Mouse (Mus musculus) limb, embryonic 15.5 days (tissue): ENCODE measurements at regions not wholly inside any gene's neighbourhood (a gene's known extent, or its start where the extent isn't known, plus 50 kb on each side); places are given as distances from the start of the nearest gene placed in this dataset.
"Not testable (repeated sequence)": the region's sequence is repeated elsewhere in the genome, so short reads cannot be mapped to it uniquely, and the experiment has no call there.

ENCODE experiments used
- ATAC-seq: fragments of 200-750 bp; cut with Nextera tagmentation; 2 replicates; pipeline ENCODE4 v1.8.0; 2017; ENCODE audit warnings: low read depth, moderate TSS enrichment; ENCODE audit not compliant: insufficient number of reproducible peaks, low FRiP score, low TSS enrichment
- H3K27ac ChIP-seq: fragments of 300-500 bp; sonication (generic); 2 replicates; pipeline ENCODE4 v1.5.1; 2015; ENCODE audit warnings: moderate library complexity, mild to moderate bottlenecking, inconsistent platforms
- H3K27me3 ChIP-seq: fragments of 300-500 bp; sonication (generic); 2 replicates; pipeline ENCODE4 v1.6.1; 2015; ENCODE audit warnings: inconsistent platforms
- H3K36me3 ChIP-seq: fragments of 300-500 bp; sonication (generic); 2 replicates; pipeline ENCODE4 v1.6.1; 2015; ENCODE audit warnings: inconsistent platforms
- H3K4me1 ChIP-seq: fragments of 300-500 bp; sonication (generic); 2 replicates; pipeline ENCODE4 v1.6.1; 2015; ENCODE audit warnings: inconsistent platforms
- H3K4me2 ChIP-seq: fragments of 300-500 bp; sonication (generic); 2 replicates; pipeline ENCODE4 v1.6.1; 2015; ENCODE audit warnings: mild to moderate bottlenecking, inconsistent platforms
- H3K4me3 ChIP-seq: fragments of 300-500 bp; sonication (generic); 2 replicates; pipeline ENCODE4 v1.5.1; 2015; ENCODE audit warnings: mild to moderate bottlenecking, inconsistent platforms
- H3K9ac ChIP-seq: fragments of 300-500 bp; sonication (generic); 2 replicates; pipeline ENCODE4 v1.6.1; 2015; ENCODE audit warnings: inconsistent platforms
- H3K9me3 ChIP-seq: fragments of 300-500 bp; sonication (generic); 2 replicates; pipeline ENCODE4 v1.6.1; 2016; ENCODE audit warnings: inconsistent platforms
- WGBS: fragments of 180-500 bp; shearing (Covaris S2); methylation state at CpG from one replicate; pipeline ENCODE4 v1.1.7; 2015; 5-methylcytosine and 5-hydroxymethylcytosine counted together

- no peak for ATAC-seq
- H3K9me3 ChIP-seq: no peaks in the 10 kb centered on the region
- no peak overlapping the region for H3K4me3 ChIP-seq
- H3K36me3 ChIP-seq: no peaks in the 10 kb centered on the region
- H3K27me3 ChIP-seq: no peaks in the 10 kb centered on the region; the same call in 1 of the 2 replicates
- no peak overlapping the region for H3K9ac ChIP-seq
- no peak overlapping the region for H3K4me2 ChIP-seq
- H3K27ac ChIP-seq: no peak overlapping the region
- no peaks in the 10 kb centered on the region for H3K4me1 ChIP-seq
- 74% methylated on average over 3 of the region's 3 CpGs for WGBS
Observed at GRCm38 (mm10) chr15:11517892-11518291, 118.4 kb upstream of the Tars start.

GRCm38 (mm10) chr15:11505076-11505639 is 105.7 kb upstream of the Tars start:
- ATAC-seq: no peak
- Histone ChIP-seq H3K27me3 (no peaks in the 10 kb centered on the region), H3K36me3 (no peaks in the 10 kb centered on the region), H3K4me2 (no peak overlapping the region), H3K9ac (no peak overlapping the region), H3K4me3 (no peak overlapping the region), H3K27ac (no peak overlapping the region), H3K4me1 (no peaks in the 10 kb centered on the region), H3K9me3 (no peaks in the 10 kb centered on the region)
- 60% methylated on average over 4 of the region's 4 CpGs for WGBS

GRCm38 (mm10) chr15:11496436-11496835 is 97.0 kb upstream of the Tars start:
- 93% methylated on average over 2 of the region's 2 CpGs for WGBS
- no peak overlapping the region for H3K27ac ChIP-seq

GRCm38 (mm10) chr15:11489116-11489515 is 89.7 kb upstream of the Tars start:
- no peak for ATAC-seq
- WGBS: 79% methylated on average over 3 of the region's 3 CpGs
- no peak overlapping the region for H3K27ac ChIP-seq
- no peaks in the 10 kb centered on the region; the same call in 1 of the 2 replicates for H3K27me3 ChIP-seq
- H3K4me2 ChIP-seq: no peak overlapping the region
- H3K9ac ChIP-seq: no peak overlapping the region
- H3K36me3 ChIP-seq: no peaks in the 10 kb centered on the region
- H3K4me1 ChIP-seq: no peaks in the 10 kb centered on the region
- no peak overlapping the region for H3K4me3 ChIP-seq
- no peaks in the 10 kb centered on the region for H3K9me3 ChIP-seq

More at GRCm38 (mm10) chr15:11496436-11496835, 97.0 kb upstream of the Tars start:
- H3K9me3 ChIP-seq: no peaks in the 10 kb centered on the region
- H3K9ac ChIP-seq: no peak overlapping the region
- H3K4me3 ChIP-seq: no peak overlapping the region
- H3K27me3 ChIP-seq: peaks cover 3% of the 10 kb centered on the region; the same call in 1 of the 2 replicates
- H3K4me2 ChIP-seq: no peak overlapping the region
- no peak for ATAC-seq
- H3K4me1 ChIP-seq: no peaks in the 10 kb centered on the region
- H3K36me3 ChIP-seq: no peaks in the 10 kb centered on the region

- 58% methylated on average over 5 of the region's 5 CpGs for WGBS
- Histone ChIP-seq H3K4me3 (no peak overlapping the region), H3K9ac (no peak overlapping the region), H3K27ac (no peak overlapping the region), H3K36me3 (no peaks in the 10 kb centered on the region), H3K27me3 (no peaks in the 10 kb centered on the region), H3K4me2 (no peak overlapping the region), H3K9me3 (no peaks in the 10 kb centered on the region), H3K4me1 (no peaks in the 10 kb centered on the region)
- ATAC-seq: no peak
Observed at GRCm38 (mm10) chr15:11487268-11487783, 87.9 kb upstream of the Tars start.

- no peaks in the 10 kb centered on the region for H3K36me3 ChIP-seq
- H3K27me3 ChIP-seq: no peaks in the 10 kb centered on the region
- H3K4me3 ChIP-seq: no peak overlapping the region
- 33% methylated on average over 5 of the region's 5 CpGs for WGBS
- no peaks in the 10 kb centered on the region for H3K4me1 ChIP-seq
- no peaks in the 10 kb centered on the region for H3K9me3 ChIP-seq
- H3K9ac ChIP-seq: no peak overlapping the region
- no peak for ATAC-seq
- H3K27ac ChIP-seq: no peak overlapping the region
- H3K4me2 ChIP-seq: no peak overlapping the region
Observed at GRCm38 (mm10) chr15:11483916-11484315, 84.5 kb upstream of the Tars start.

- no peaks in the 10 kb centered on the region for H3K36me3 ChIP-seq
- no peak overlapping the region for H3K27ac ChIP-seq
- H3K4me3 ChIP-seq: no peak overlapping the region
- H3K9me3 ChIP-seq: no peaks in the 10 kb centered on the region
- ATAC-seq: no peak
- H3K4me2 ChIP-seq: no peak overlapping the region
- WGBS: 63% methylated on average over 14 of the region's 14 CpGs
- H3K27me3 ChIP-seq: no peaks in the 10 kb centered on the region
- no peak overlapping the region for H3K9ac ChIP-seq
- no peaks in the 10 kb centered on the region for H3K4me1 ChIP-seq
Observed at GRCm38 (mm10) chr15:11479166-11479944, 79.9 kb upstream of the Tars start.

GRCm38 (mm10) chr15:11476248-11476647 is 76.8 kb upstream of the Tars start:
- Histone ChIP-seq H3K9ac (no peak overlapping the region), H3K4me2 (no peak overlapping the region), H3K27me3 (no peaks in the 10 kb centered on the region), H3K36me3 (no peaks in the 10 kb centered on the region), H3K27ac (no peak overlapping the region), H3K4me3 (no peak overlapping the region), H3K4me1 (no peaks in the 10 kb centered on the region), H3K9me3 (no peaks in the 10 kb centered on the region)
- no peak for ATAC-seq
- WGBS: 76% methylated on average over 3 of the region's 3 CpGs

- H3K27me3 ChIP-seq: peaks cover 7% of the 10 kb centered on the region
- H3K4me2 ChIP-seq: no peak overlapping the region
- no peaks in the 10 kb centered on the region for H3K36me3 ChIP-seq
- ATAC-seq: no peak
- no peaks in the 10 kb centered on the region for H3K4me1 ChIP-seq
- WGBS: 75% methylated on average over 2 of the region's 2 CpGs
- H3K9me3 ChIP-seq: no peaks in the 10 kb centered on the region
- H3K27ac ChIP-seq: no peak overlapping the region
- no peak overlapping the region for H3K9ac ChIP-seq
- H3K4me3 ChIP-seq: no peak overlapping the region
Observed at GRCm38 (mm10) chr15:11463341-11463740, 63.9 kb upstream of the Tars start.

- peaks cover 11% of the 10 kb centered on the region for H3K4me1 ChIP-seq
- not testable (repeated sequence) for H3K36me3 ChIP-seq, H3K27me3 ChIP-seq, ATAC-seq, H3K27ac ChIP-seq, H3K9me3 ChIP-seq, H3K9ac ChIP-seq, H3K4me3 ChIP-seq, H3K4me2 ChIP-seq
- WGBS: 74% methylated on average over 2 of the region's 2 CpGs
Observed at GRCm38 (mm10) chr15:11461575-11461974, 62.1 kb upstream of the Tars start.

- no peak overlapping the region for H3K9ac ChIP-seq
- H3K27ac ChIP-seq: no peak overlapping the region
- H3K4me1 ChIP-seq: peaks cover 15% of the 10 kb centered on the region
- no peaks in the 10 kb centered on the region for H3K9me3 ChIP-seq
- H3K27me3 ChIP-seq: peaks cover 7% of the 10 kb centered on the region
- no peak for ATAC-seq
- H3K4me2 ChIP-seq: no peak overlapping the region
- WGBS: 87% methylated on average over 2 of the region's 2 CpGs
- H3K4me3 ChIP-seq: no peak overlapping the region
- no peaks in the 10 kb centered on the region for H3K36me3 ChIP-seq
Observed at GRCm38 (mm10) chr15:11459306-11459705, 59.8 kb upstream of the Tars start.

GRCm38 (mm10) chr15:11457278-11457677 is 57.8 kb upstream of the Tars start:
- 59% methylated on average over 8 of the region's 8 CpGs for WGBS
- Histone ChIP-seq H3K36me3 (no peaks in the 10 kb centered on the region), H3K4me1 (peaks cover 15% of the 10 kb centered on the region), H3K27me3 (peaks cover 7% of the 10 kb centered on the region), H3K9me3 (no peaks in the 10 kb centered on the region), H3K9ac (no peak overlapping the region), H3K27ac (peak overlapping the region; percentile 57; the same call in 1 of the 2 replicates), H3K4me2 (no peak overlapping the region), H3K4me3 (no peak overlapping the region)
- ATAC-seq: no peak
